Comparison of ENCODE assay signal across 8 mouse cellular contexts in the genomic region with DNA sequence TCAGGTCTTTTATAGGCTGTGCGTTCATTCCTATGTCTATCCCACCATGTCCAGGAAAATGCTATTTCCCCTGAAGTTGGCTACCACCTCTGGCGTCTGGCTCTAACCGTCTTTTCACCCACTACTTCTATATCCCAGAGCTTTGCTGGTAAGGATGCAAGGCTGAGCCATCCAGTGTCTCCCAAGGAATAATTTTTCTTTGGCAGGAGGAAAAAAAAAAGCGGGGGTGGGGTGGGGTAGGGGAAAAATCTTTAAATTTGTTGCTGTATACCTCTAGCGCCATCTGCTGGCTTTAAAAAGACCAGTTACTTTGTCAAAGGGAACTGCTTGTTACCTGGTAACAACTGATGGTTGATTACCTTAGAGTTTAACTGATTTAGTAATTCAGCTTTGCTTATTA. TPM values are rescaled to one million over a fixed set of nuclear protein-coding genes. Genes with fewer than 3 reads are reported as not detected.
DNase-seq lines count a peak whose midpoint lies in the region; ATAC-seq lines count a peak whose summit lies in the region.
"Had no signal": no experiment of that assay in that cellular context is flagged by ENCODE, and none has a peak within 500 bp of the region (broad histone marks: within the 10 kb centered on the region; RNA-seq: fewer than 3 reads in every experiment).

No protein-coding gene starts in this region.

- no peaks in the 10 kb centered on the region; the same call in 1 of the 2 replicates for H3K4me1 ChIP-seq in intestine, embryonic 14.5 days (replicated peaks; ENCODE audit: control insufficient read depth, insufficient read depth, low read length)
- H3K4me1 ChIP-seq in intestine, embryonic 16.5 days (ENCODE audit: control insufficient read depth, insufficient read depth, low read length), result 0 out of 2 replicates have a peak, but pooled peaks cover 2% of the 10 kb centered on the region

- no peaks in the 10 kb centered on the region for H3K9me3 ChIP-seq in intestine, embryonic 14.5 days (ENCODE audit: control insufficient read depth, low read length)
- H3K9me3 ChIP-seq in intestine, embryonic 16.5 days (ENCODE audit: control insufficient read depth, low read length), result no peaks in the 10 kb centered on the region

- no peak for ATAC-seq in intestine, embryonic 14.5 days (replicated peaks; ENCODE audit: low FRiP score, low TSS enrichment, low read depth)
- no peak for ATAC-seq in intestine, embryonic 16.5 days
- peak; percentile 46; the same call in 1 of the 2 replicates for ATAC-seq in megakaryocyte progenitor cell, adult 5-6 weeks (replicated peaks; ENCODE audit: poor library complexity)

- no peak overlapping the region for H3K27ac ChIP-seq in intestine, embryonic 14.5 days (ENCODE audit: low read depth)
- H3K27ac ChIP-seq in intestine, embryonic 16.5 days (ENCODE audit: low read length), result no peak overlapping the region

- H3K36me3 ChIP-seq in intestine, embryonic 14.5 days (ENCODE audit: control insufficient read depth, insufficient read depth, low read length), result peaks cover 26% of the 10 kb centered on the region
- H3K36me3 ChIP-seq in intestine, embryonic 16.5 days (ENCODE audit: control insufficient read depth, insufficient read depth, low read length), result peaks cover 18% of the 10 kb centered on the region; the same call in 1 of the 2 replicates

- no peak overlapping the region for H3K9ac ChIP-seq in intestine, embryonic 14.5 days (ENCODE audit: low read length)
- H3K9ac ChIP-seq in intestine, embryonic 16.5 days (ENCODE audit: low read depth, low read length), result no peak overlapping the region

- 47% methylated on average over 5 of the region's 5 CpGs for WGBS in intestine, embryonic 14.5 days
- 45% methylated on average over 5 of the region's 5 CpGs for WGBS in intestine, embryonic 16.5 days

- no peaks in the 10 kb centered on the region for H3K27me3 ChIP-seq in intestine, embryonic 14.5 days (replicated peaks; ENCODE audit: control insufficient read depth, insufficient read depth, low read length)
- no peaks in the 10 kb centered on the region for H3K27me3 ChIP-seq in intestine, embryonic 16.5 days (replicated peaks; ENCODE audit: control insufficient read depth, insufficient read depth, low read length)

- DNase-seq in intestine, embryonic 14.5 days (ENCODE audit: low spot score), result peak; percentile 58
- peak; percentile 54 to 63 for DNase-seq in right cerebral cortex, adult 2 months (ENCODE audit: low spot score in 2 of 2)
- no peak for DNase-seq in right cerebral cortex, postnatal 14 days
- peak; percentile 57 for DNase-seq in cerebellum, adult 8-10 months
- no peak for DNase-seq in urinary bladder, postnatal 36 days (ENCODE audit: low spot score in 2 of 2)

- no peak overlapping the region for H3K4me2 ChIP-seq in intestine, embryonic 14.5 days (ENCODE audit: low read length)
- H3K4me2 ChIP-seq in intestine, embryonic 16.5 days (ENCODE audit: low read depth, low read length), result no peak overlapping the region

- no peak overlapping the region for H3K4me3 ChIP-seq in intestine, embryonic 14.5 days (ENCODE audit: low read depth, low read length)
- no peak overlapping the region for H3K4me3 ChIP-seq in intestine, embryonic 16.5 days (ENCODE audit: low read length)

RNA-seq across cellular contexts. Expression of gene Hebp2, which starts 17.4 kb away (rescaled TPM):
- polyA plus RNA-seq in intestine, embryonic 14.5 days (2014; fragmentation: Nextera tagmentation; extraction: Ambion mirVana), result 12.3 and 17.9 TPM in 2 replicates
- polyA plus RNA-seq in intestine, embryonic 16.5 days (2015; fragmentation: Nextera tagmentation; extraction: Ambion mirVana), result 5.9 and 7.0 TPM in 2 replicates
- total RNA-seq in megakaryocyte progenitor cell, adult 5-6 weeks (2015), result 0.46 and 1.4 TPM in 2 replicates
- total RNA-seq in megakaryocyte progenitor cell, adult 5-6 weeks (2017), result 0.20 and 0.96 TPM in 2 replicates
- total RNA-seq: neutrophil, adult 5-6 weeks had no signal

Comparison
In these comparisons a context has a peak if more than half of its experiments do, and no peak if none do; other contexts are left out.
1. DNase-seq: peak in intestine, embryonic 14.5 days (single experiment), right cerebral cortex, adult 2 months (2 of 2) and cerebellum, adult 8-10 months (single experiment); none in right cerebral cortex, postnatal 14 days (single experiment) and urinary bladder, postnatal 36 days (0 of 2).